In the genomic region with DNA sequence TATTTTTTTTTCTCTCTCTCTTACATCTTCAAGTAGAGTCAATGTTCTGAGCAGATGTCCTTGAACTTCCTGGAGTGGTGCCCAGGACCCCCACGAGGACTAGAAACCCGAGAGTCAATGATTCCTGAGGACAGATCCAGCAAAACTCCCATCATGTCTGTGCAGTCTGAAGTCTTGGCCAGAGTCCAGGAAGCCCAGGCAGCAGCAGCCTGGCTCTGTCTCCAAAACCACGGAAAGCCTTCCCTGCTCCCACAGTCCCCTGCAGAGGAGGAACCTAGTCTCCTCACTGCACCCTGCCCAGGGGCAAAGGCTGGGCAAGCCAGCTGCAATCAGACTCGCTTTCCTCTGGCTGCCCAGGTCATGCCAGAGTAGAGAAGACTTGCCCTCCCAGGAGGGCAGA, we compare ENCODE assay signal across 9 mouse cellular contexts.
DNase-seq lines count a peak whose midpoint lies in the region; ATAC-seq lines count a peak whose summit lies in the region.
"Had no signal": no experiment of that assay in that cellular context is flagged by ENCODE, and none has a peak within 500 bp of the region (broad histone marks: within the 10 kb centered on the region; RNA-seq: fewer than 3 reads in every experiment).

No protein-coding gene starts in this region.

- H3K4me2 ChIP-seq in embryonic facial prominence, embryonic 13.5 days, result no peak overlapping the region
- H3K4me2 ChIP-seq: stomach, embryonic 15.5 days had no signal

- no peaks in the 10 kb centered on the region for H3K9me3 ChIP-seq in embryonic facial prominence, embryonic 13.5 days
- H3K9me3 ChIP-seq: stomach, embryonic 15.5 days had no signal

- no peaks in the 10 kb centered on the region for H3K36me3 ChIP-seq in embryonic facial prominence, embryonic 13.5 days
- H3K36me3 ChIP-seq: stomach, embryonic 15.5 days had no signal

- H3K27ac ChIP-seq in embryonic facial prominence, embryonic 13.5 days, result peak overlapping the region; percentile 66
- H3K27ac ChIP-seq: stomach, embryonic 15.5 days had no signal

- no peak overlapping the region for H3K9ac ChIP-seq in embryonic facial prominence, embryonic 13.5 days
- H3K9ac ChIP-seq: stomach, embryonic 15.5 days had no signal

- H3K27me3 ChIP-seq in embryonic facial prominence, embryonic 13.5 days, result peaks cover 4% of the 10 kb centered on the region; the same call in 1 of the 2 replicates

- DNase-seq in layer of hippocampus, postnatal 10 days (ENCODE audit: low spot score in 2 of 2), result peak; percentile 46 to 59
- no peak for DNase-seq in layer of hippocampus, adult 8-10 months (ENCODE audit: low spot score in 2 of 2)
- DNase-seq in adrenal gland, postnatal 36 days, result peak; percentile 32 to 58
- DNase-seq in kidney, adult 9 months, result peak; percentile 69
- peak; percentile 57 for DNase-seq in right cerebral cortex, postnatal 14 days
- no peak for DNase-seq in urinary bladder, postnatal 10 days (ENCODE audit: low spot score)
- DNase-seq in thymus, postnatal 14 days, result no peak

- ATAC-seq in embryonic facial prominence, embryonic 13.5 days (ENCODE audit: insufficient number of reproducible peaks, insufficient read depth, low FRiP score, low TSS enrichment, low read depth), result peak; percentile 57

- WGBS in embryonic facial prominence, embryonic 13.5 days, result 4% methylated on average over 4 of the region's 4 CpGs

- H3K4me1 ChIP-seq in embryonic facial prominence, embryonic 13.5 days, result peaks cover 32% of the 10 kb centered on the region

- no peak overlapping the region for H3K4me3 ChIP-seq in embryonic facial prominence, embryonic 13.5 days
- H3K4me3 ChIP-seq: stomach, embryonic 15.5 days had no signal

Comparison
In these comparisons a context has a peak if more than half of its experiments do, and no peak if none do; other contexts are left out.
1. DNase-seq: peak in layer of hippocampus, postnatal 10 days (2 of 2), adrenal gland, postnatal 36 days (2 of 2), kidney, adult 9 months (single experiment) and right cerebral cortex, postnatal 14 days (single experiment); none in layer of hippocampus, adult 8-10 months (0 of 2), urinary bladder, postnatal 10 days (single experiment) and thymus, postnatal 14 days (single experiment).